Mouse (Mus musculus) embryonic facial prominence, embryonic 14.5 days (tissue): ENCODE results near the gene Arid5b. TPM values are rescaled to one million over a fixed set of nuclear protein-coding genes. Genes with fewer than 3 reads are reported as not detected.
A peak's percentile ranks its signal among the peaks of the same experiment; 100 is the strongest.

Experiments
- ATAC-seq: fragments of 200-750 bp; cut with Nextera tagmentation; 2 replicates; pipeline ENCODE4 v1.8.0; 2017; ENCODE audit warnings: low read depth, moderate number of reproducible peaks, moderate TSS enrichment
- DNase-seq: peaks from one replicate; pipeline ENCODE4 v3.0.0-alpha.2; 2015; ENCODE audit warnings: low spot score
- H3K27ac ChIP-seq: fragments of 300-500 bp; sonication (generic); replicated peaks from 2 replicates; pipeline ENCODE4 v1.5.1; 2014; ENCODE audit warnings: low read depth, mild to moderate bottlenecking, low read length, moderate library complexity
- H3K27me3 ChIP-seq: fragments of 300-500 bp; sonication (generic); replicated peaks from 2 replicates; pipeline ENCODE4 v1.6.1; 2014; ENCODE audit warnings: low read length; ENCODE audit not compliant: control insufficient read depth, insufficient read depth
- H3K36me3 ChIP-seq: fragments of 300-500 bp; sonication (generic); 2 replicates; pipeline ENCODE4 v1.6.1; 2014; ENCODE audit warnings: low read length, mixed read lengths; ENCODE audit not compliant: control insufficient read depth, insufficient read depth
- H3K4me1 ChIP-seq: fragments of 300-500 bp; sonication (generic); 2 replicates; pipeline ENCODE4 v1.6.1; 2014; ENCODE audit warnings: antibody characterized with exemption, low read length; ENCODE audit not compliant: control insufficient read depth, insufficient read depth
- H3K4me2 ChIP-seq: fragments of 300-500 bp; sonication (generic); 2 replicates; pipeline ENCODE4 v1.6.1; 2014; ENCODE audit warnings: low read depth, mild to moderate bottlenecking, low read length, moderate library complexity, mixed read lengths
- H3K4me3 ChIP-seq: fragments of 300-500 bp; sonication (generic); 2 replicates; pipeline ENCODE4 v1.5.1; 2014; ENCODE audit warnings: low read depth, mild to moderate bottlenecking, low read length
- H3K9ac ChIP-seq: fragments of 300-500 bp; sonication (generic); 2 replicates; pipeline ENCODE4 v1.6.1; 2014; ENCODE audit warnings: low read depth, mild to moderate bottlenecking, low read length, moderate library complexity, mixed read lengths
- H3K9me3 ChIP-seq: fragments of 300-500 bp; sonication (generic); 2 replicates; pipeline ENCODE4 v1.6.1; 2016; ENCODE audit warnings: low read length; ENCODE audit not compliant: control insufficient read depth
- WGBS: fragments of 180-500 bp; shearing (Covaris S2); extraction: QIAGEN DNeasy Blood & Tissue Kit; methylation state at CpG from one replicate; pipeline ENCODE4 v1.1.7; 2014; 5-methylcytosine and 5-hydroxymethylcytosine counted together
- polyA plus RNA-seq: library from polyadenylated mRNA; unstranded; fragments of >200 nt; fragmentation: Nextera tagmentation; extraction: Ambion mirVana; gene quantifications from 2 replicates; pipeline ENCODE4 v1.2.1, GENCODE M21; 2014

The Arid5b gene
- polyA plus RNA-seq, 1 experiment from 2014 or later: 34.4 TPM

DNA sequence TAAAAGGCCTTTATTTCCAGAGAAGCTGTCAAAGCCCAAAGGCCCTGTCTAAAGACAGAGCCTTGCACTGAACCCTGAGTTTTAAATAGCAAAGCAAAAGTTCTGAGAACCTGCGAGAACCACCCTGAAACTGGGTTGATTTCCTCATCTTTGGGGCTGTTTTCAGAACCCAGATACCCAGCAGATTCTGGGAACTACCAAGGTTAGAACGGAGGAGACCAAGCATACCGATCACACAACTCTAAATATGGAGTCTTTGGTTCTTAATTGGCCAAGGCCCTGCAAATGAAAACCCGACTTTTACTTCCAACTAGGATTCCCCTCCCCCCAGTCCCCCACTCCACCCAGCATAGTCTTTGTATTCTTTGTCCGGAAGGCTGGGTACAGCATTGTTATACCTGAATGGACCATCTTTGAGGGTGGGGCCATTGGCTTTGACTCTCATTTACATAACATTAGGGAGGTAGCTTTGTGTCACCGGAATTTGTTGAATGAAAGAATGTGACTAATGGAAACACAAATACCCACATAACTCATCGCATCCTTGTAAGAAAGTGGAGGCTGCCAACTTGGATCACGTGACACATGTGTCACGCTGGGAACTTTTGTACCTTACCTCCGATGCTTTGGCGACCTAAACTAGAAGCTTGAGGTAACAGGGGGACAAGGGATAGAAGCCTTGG lies 141.2 kb downstream of the Arid5b start:
- DNase-seq: no peak
- peak overlapping the region; percentile 73 for H3K27ac ChIP-seq
- WGBS: 59% methylated on average over 11 of the region's 11 CpGs

DNA sequence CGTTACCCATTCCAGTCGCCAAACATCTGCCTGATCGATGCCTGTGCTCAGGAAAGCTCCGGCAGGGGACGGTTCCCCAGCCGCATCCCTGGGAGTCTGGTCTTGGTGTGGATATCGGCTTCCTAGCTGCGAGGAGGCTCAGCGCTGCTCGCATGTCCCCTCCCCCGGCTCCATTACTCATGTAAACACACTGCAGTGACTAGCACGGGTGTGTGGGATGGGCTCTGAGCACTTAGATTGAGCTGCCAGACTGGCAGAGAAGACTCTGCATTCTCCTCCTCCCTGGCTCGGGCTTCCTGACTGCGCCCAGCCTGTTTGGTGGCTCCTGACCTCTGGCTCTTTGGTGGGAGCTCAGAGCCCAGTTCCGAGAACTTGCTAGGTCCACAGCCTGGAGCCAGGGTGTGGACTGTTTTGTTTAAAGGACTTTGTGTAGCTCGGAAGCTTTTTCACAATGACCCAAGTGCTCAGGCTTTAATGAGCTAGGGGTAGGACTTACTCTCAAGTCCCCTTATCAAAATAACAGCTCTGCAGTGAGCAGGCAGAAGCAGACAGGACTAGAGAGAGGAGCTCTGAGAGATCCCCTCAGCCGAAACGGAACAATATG lies 142.0 kb downstream of the Arid5b start:
- Histone ChIP-seq H3K4me2 (peak overlapping the region; percentile 70), H3K9ac (peak overlapping the region; percentile 66), H3K9me3 (no peaks in the 10 kb centered on the region), H3K36me3 (peaks cover 29% of the 10 kb centered on the region), H3K27me3 (no peaks in the 10 kb centered on the region), H3K27ac (peak overlapping the region; percentile 73), H3K4me3 (peak overlapping the region; percentile 42), H3K4me1 (peaks cover 20% of the 10 kb centered on the region)
- 3% methylated on average over 18 of the region's 18 CpGs for WGBS
- ATAC-seq: peak; percentile 95
- peak; percentile 95 for DNase-seq

More for the DNA sequence above, 141.2 kb downstream of the Arid5b start:
- no peaks in the 10 kb centered on the region for H3K9me3 ChIP-seq
- 0 out of 2 replicates have a peak overlapping the region, but pooled peaks have one; percentile 42 for H3K4me3 ChIP-seq
- H3K4me1 ChIP-seq: peaks cover 20% of the 10 kb centered on the region
- H3K27me3 ChIP-seq: no peaks in the 10 kb centered on the region
- peak overlapping the region; percentile 66; the same call in 1 of the 2 replicates for H3K9ac ChIP-seq
- no peak for ATAC-seq
- H3K4me2 ChIP-seq: peak overlapping the region; percentile 70
- peaks cover 23% of the 10 kb centered on the region for H3K36me3 ChIP-seq

DNA sequence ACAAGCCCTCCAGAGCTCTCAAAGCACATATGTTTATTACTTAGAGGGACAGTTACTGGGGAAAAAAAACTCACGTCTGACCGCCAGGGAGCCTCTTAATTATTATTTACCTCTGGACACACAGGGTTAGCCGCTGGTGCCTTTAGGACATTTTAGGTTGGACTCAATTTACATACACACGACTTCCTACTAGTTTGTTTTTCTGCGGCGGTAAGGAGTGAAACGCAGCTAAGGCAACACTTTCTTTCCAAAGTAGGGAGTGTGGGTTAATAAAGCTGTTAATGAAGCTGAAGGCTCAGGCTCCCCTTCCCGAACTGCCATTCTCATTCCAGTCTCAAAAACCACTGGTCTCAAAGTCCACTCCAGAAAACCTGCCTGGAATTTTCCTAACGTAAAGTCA lies 142.5 kb downstream of the Arid5b start:
- WGBS: 2% methylated on average over 9 of the region's 9 CpGs
- Histone ChIP-seq H3K27me3 (no peaks in the 10 kb centered on the region), H3K4me3 (peak overlapping the region; percentile 42), H3K4me2 (peak overlapping the region; percentile 70), H3K36me3 (peaks cover 29% of the 10 kb centered on the region), H3K27ac (peak overlapping the region; percentile 73), H3K9ac (peak overlapping the region; percentile 66), H3K4me1 (peaks cover 20% of the 10 kb centered on the region), H3K9me3 (no peaks in the 10 kb centered on the region)
- DNase-seq (no peak), ATAC-seq (no peak)

DNA sequence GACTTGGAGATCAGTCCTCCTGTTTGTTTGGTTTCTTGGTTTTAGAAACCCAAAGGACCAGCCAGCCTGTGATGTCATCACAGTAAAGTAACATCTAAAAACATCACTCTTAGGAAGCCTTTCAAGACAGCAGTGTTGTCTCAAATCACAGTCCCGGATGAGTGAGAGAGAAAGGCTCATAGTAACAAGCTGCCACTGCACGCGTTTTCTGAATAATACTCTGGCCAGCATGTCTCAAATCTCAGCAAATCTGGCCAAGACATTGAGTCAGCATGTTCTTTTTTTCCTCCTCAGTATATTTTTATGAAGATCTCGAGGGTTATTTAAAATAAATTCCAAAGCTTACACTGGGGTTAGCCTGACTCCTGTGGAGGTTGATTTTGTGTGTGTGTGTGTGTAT lies 143.1 kb downstream of the Arid5b start:
- H3K4me1 ChIP-seq: peaks cover 23% of the 10 kb centered on the region
- no peaks in the 10 kb centered on the region for H3K27me3 ChIP-seq
- DNase-seq (peak; percentile 54), ATAC-seq (no peak)
- H3K4me3 ChIP-seq: peak overlapping the region; percentile 42
- peaks cover 35% of the 10 kb centered on the region for H3K36me3 ChIP-seq
- H3K4me2 ChIP-seq: peak overlapping the region; percentile 70
- peak overlapping the region; percentile 73 for H3K27ac ChIP-seq
- H3K9me3 ChIP-seq: no peaks in the 10 kb centered on the region
- 6% methylated on average over 4 of the region's 4 CpGs for WGBS
- 0 out of 2 replicates have a peak overlapping the region, but pooled peaks have one; percentile 66 for H3K9ac ChIP-seq

DNA sequence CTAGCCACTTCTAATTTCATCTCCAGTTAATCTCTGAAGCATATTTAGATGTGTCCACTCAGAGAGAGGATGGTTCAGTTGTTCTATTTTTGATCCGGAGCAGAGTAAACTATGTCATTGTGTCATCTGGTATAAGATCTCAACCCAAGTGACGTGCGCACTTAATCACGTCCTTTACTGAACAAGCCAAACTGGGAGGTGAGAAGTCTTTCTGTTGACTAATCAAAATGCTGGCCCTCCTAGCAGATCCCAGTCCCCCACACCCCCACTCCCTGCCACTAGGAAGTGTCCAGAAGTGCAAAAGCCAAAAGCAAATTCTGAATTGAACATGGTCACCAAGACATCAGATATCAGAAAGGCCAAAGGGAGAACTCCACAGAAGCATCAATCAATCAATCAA lies 144.0 kb downstream of the Arid5b start:
- Histone ChIP-seq H3K27ac (no peak overlapping the region), H3K4me1 (peaks cover 27% of the 10 kb centered on the region), H3K4me2 (peak overlapping the region; percentile 70), H3K9ac (0 out of 2 replicates have a peak overlapping the region, but pooled peaks have one; percentile 8), H3K9me3 (no peaks in the 10 kb centered on the region), H3K4me3 (no peak overlapping the region), H3K36me3 (peaks cover 37% of the 10 kb centered on the region), H3K27me3 (no peaks in the 10 kb centered on the region)
- ATAC-seq (no peak), DNase-seq (no peak)
- 77% methylated on average over 4 of the region's 4 CpGs for WGBS

DNA sequence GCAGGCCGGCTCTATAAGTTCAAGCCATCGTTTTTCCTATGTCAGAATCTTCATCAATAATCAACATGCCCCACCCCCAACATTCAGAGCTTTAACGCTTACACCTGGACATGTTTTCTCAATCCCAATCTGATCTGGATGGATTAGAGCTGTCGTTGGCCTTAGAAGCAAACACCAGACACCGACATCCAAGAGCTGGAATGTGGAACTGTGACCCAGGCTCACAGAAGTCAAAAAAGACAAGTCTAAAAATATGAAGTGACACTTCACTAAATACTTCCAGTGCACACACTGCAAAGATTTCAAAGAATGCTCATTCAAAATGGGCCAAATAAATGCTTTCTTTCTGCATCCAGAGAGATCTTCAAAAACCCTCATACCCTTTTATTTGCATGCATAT lies 144.5 kb downstream of the Arid5b start:
- no peak for DNase-seq
- Histone ChIP-seq H3K9ac (no peak overlapping the region), H3K4me1 (peaks cover 27% of the 10 kb centered on the region), H3K27me3 (no peaks in the 10 kb centered on the region), H3K4me2 (no peak overlapping the region), H3K27ac (no peak overlapping the region), H3K36me3 (peaks cover 37% of the 10 kb centered on the region), H3K9me3 (no peaks in the 10 kb centered on the region), H3K4me3 (no peak overlapping the region)
- 59% methylated on average over 5 of the region's 5 CpGs for WGBS
- ATAC-seq: no peak

DNA sequence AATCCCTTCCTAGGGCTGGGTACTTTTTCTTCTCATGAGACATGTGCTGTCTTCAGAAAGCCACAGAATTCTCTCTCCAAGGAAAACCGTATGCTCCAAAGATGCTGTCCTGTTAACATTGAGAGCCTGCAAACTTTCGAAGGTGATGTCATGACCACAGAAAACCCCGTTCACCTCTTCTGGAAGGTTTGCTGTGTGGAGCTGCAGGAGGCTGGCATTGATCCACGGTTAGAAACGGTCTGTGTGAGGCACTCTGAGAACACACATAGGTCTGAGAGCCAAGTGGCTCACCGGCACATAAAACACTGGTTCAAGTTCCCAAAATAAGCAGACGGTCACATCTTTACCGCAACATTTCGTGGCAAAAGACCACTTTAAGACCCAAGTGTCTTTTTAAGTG lies 145.9 kb downstream of the Arid5b start:
- 84% methylated on average over 9 of the region's 9 CpGs for WGBS

DNA sequence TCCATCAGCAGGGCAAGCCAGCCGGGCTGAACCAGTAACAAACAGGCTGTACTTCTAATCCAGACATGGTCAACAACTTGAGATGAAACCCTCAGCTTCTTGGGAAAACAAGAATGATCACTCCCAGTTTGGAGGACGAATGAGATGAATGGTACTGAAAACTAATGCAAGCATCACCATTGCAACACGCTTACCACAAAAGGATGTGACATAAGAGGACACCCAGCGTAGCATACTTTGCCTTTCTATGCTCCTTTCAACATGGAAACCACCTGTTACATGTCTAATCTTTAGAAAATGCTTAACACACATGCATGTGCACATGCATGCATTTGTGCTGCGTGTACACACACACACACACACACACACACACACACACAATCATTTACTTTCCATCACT lies 146.4 kb downstream of the Arid5b start:
- no peak overlapping the region for H3K27ac ChIP-seq
- no peak overlapping the region for H3K9ac ChIP-seq
- DNase-seq (no peak), ATAC-seq (no peak)
- H3K4me3 ChIP-seq: no peak overlapping the region
- H3K27me3 ChIP-seq: no peaks in the 10 kb centered on the region
- 86% methylated on average over 5 of the region's 5 CpGs for WGBS
- no peaks in the 10 kb centered on the region for H3K9me3 ChIP-seq
- H3K4me2 ChIP-seq: no peak overlapping the region
- peaks cover 31% of the 10 kb centered on the region for H3K36me3 ChIP-seq
- H3K4me1 ChIP-seq: peaks cover 41% of the 10 kb centered on the region

More for the DNA sequence above, 145.9 kb downstream of the Arid5b start:
- Histone ChIP-seq H3K36me3 (peaks cover 31% of the 10 kb centered on the region), H3K9ac (no peak overlapping the region), H3K9me3 (no peaks in the 10 kb centered on the region), H3K4me3 (no peak overlapping the region), H3K4me1 (peaks cover 40% of the 10 kb centered on the region), H3K4me2 (no peak overlapping the region), H3K27me3 (no peaks in the 10 kb centered on the region), H3K27ac (no peak overlapping the region)
- DNase-seq (no peak), ATAC-seq (no peak)
